Comparison of ENCODE assay signal across 26 mouse cellular contexts in genomic region chr7:80923165-80923564, GRCm38 (mm10). TPM values are rescaled to one million over a fixed set of nuclear protein-coding genes. Genes with fewer than 3 reads are reported as not detected.
DNase-seq lines count a peak whose midpoint lies in the region; ATAC-seq lines count a peak whose summit lies in the region.
"Had no signal": no experiment of that assay in that cellular context is flagged by ENCODE, and none has a peak within 500 bp of the region (broad histone marks: within the 10 kb centered on the region; RNA-seq: fewer than 3 reads in every experiment).

No protein-coding gene starts in this region.

- peaks cover 3% of the 10 kb centered on the region for H3K4me1 ChIP-seq in heart, embryonic 15.5 days (replicated peaks)
- no peaks in the 10 kb centered on the region for H3K4me1 ChIP-seq in heart, embryonic 11.5 days (ENCODE audit: control insufficient read depth, insufficient read depth, low read length)
- H3K4me1 ChIP-seq: embryonic facial prominence, embryonic 12.5 days; embryonic facial prominence, embryonic 15.5 days; heart, embryonic 10.5 days had no signal

- DNase-seq in heart, postnatal 10 days = peak; percentile 45 to 48
- DNase-seq in heart, postnatal 36 days = no peak
- DNase-seq in skeletal muscle tissue, adult 2 months (ENCODE audit: low read depth, low spot score) = peak; percentile 25
- no peak for DNase-seq in kidney, adult 8-10 months
- DNase-seq: adrenal gland, adult 2 months; adrenal gland, postnatal 14 days; cerebellum, adult 11 months; cerebellum, adult 2 months; cerebellum, adult 9-11 months; cerebellum, postnatal 25 days; forebrain, postnatal 0 days; gastrocnemius, postnatal 36 days; kidney, adult 18-20 months had no signal

- H3K27me3 ChIP-seq in heart, embryonic 15.5 days = no peaks in the 10 kb centered on the region
- no peaks in the 10 kb centered on the region for H3K27me3 ChIP-seq in heart, embryonic 11.5 days (ENCODE audit: control insufficient read depth, insufficient read depth, low read length)
- H3K27me3 ChIP-seq: embryonic facial prominence, embryonic 12.5 days; embryonic facial prominence, embryonic 15.5 days had no signal

- H3K4me2 ChIP-seq in heart, embryonic 15.5 days = no peak overlapping the region
- H3K4me2 ChIP-seq in heart, embryonic 11.5 days = no peak overlapping the region
- H3K4me2 ChIP-seq: embryonic facial prominence, embryonic 12.5 days; embryonic facial prominence, embryonic 15.5 days; hindbrain, embryonic 14.5 days had no signal

- intact Hi-C loops in heart, postnatal 10 days (cut with DNase I) = no loop called here
- intact Hi-C loops in heart, postnatal 36 days (cut with DNase I) = no loop called here

- WGBS in heart, embryonic 15.5 days = 48% methylated on average over 2 of the region's 2 CpGs
- WGBS in heart, embryonic 11.5 days (ENCODE audit: insufficient replicate concordance) = 67% methylated on average over 2 of the region's 2 CpGs

- no peaks in the 10 kb centered on the region for H3K9me3 ChIP-seq in heart, embryonic 15.5 days (replicated peaks)
- H3K9me3 ChIP-seq in heart, embryonic 11.5 days (replicated peaks; ENCODE audit: control insufficient read depth, low read length) = no peaks in the 10 kb centered on the region
- H3K9me3 ChIP-seq: embryonic facial prominence, embryonic 12.5 days; embryonic facial prominence, embryonic 15.5 days; heart, embryonic 10.5 days had no signal

- H3K9ac ChIP-seq in heart, embryonic 15.5 days = no peak overlapping the region
- H3K9ac ChIP-seq in heart, embryonic 11.5 days (ENCODE audit: low read depth, low read length) = no peak overlapping the region
- H3K9ac ChIP-seq: embryonic facial prominence, embryonic 12.5 days; embryonic facial prominence, embryonic 15.5 days; forebrain, postnatal 0 days; hindbrain, embryonic 14.5 days had no signal

- peak; percentile 81 for ATAC-seq in heart, embryonic 15.5 days (replicated peaks; ENCODE audit: insufficient number of reproducible peaks, insufficient read depth, low FRiP score, low read depth)
- no peak for ATAC-seq in heart, embryonic 11.5 days (replicated peaks; ENCODE audit: insufficient number of reproducible peaks, low FRiP score, low TSS enrichment)
- ATAC-seq: CD4-positive, CD25-positive, alpha-beta regulatory T cell, adult 4 months; forebrain, embryonic 14.5 days; forebrain, postnatal 0 days; hindbrain, postnatal 0 days; inflammation-experienced regulatory T-cells, adult 6 months; intestine, embryonic 16.5 days had no signal

- no peak overlapping the region for H3K27ac ChIP-seq in heart, embryonic 15.5 days
- no peak overlapping the region for H3K27ac ChIP-seq in heart, embryonic 11.5 days (ENCODE audit: low read depth, low read length)
- H3K27ac ChIP-seq: embryonic facial prominence, embryonic 12.5 days; embryonic facial prominence, embryonic 15.5 days; heart, embryonic 10.5 days; hindbrain, embryonic 14.5 days; hindbrain, postnatal 0 days had no signal

- H3K36me3 ChIP-seq in heart, embryonic 15.5 days = peaks cover 40% of the 10 kb centered on the region
- H3K36me3 ChIP-seq in heart, embryonic 11.5 days (ENCODE audit: control insufficient read depth, insufficient read depth, low read length) = peaks cover 11% of the 10 kb centered on the region

- H3K4me3 ChIP-seq in heart, embryonic 15.5 days = no peak overlapping the region
- H3K4me3 ChIP-seq in heart, embryonic 11.5 days (ENCODE audit: low read depth, low read length) = no peak overlapping the region
- H3K4me3 ChIP-seq: embryonic facial prominence, embryonic 12.5 days; embryonic facial prominence, embryonic 15.5 days; heart, embryonic 10.5 days had no signal

RNA-seq across cellular contexts. Expression of gene Nmb, which starts 18.3 kb away (rescaled TPM):
- polyA plus RNA-seq in heart, embryonic 15.5 days (2015; fragmentation: Nextera tagmentation; extraction: Ambion mirVana) = 4.6 and 4.8 TPM in 2 replicates
- 4.7 and 4.9 TPM in 2 replicates for polyA plus RNA-seq in heart, embryonic 11.5 days (2014; fragmentation: Nextera tagmentation; extraction: Ambion mirVana)
- total RNA-seq in heart, postnatal 10 days (2021) = 1 to 10 TPM; 2.1 to 6.4 TPM
- 1 to 10 TPM; 5.9 to 8.8 TPM for total RNA-seq in heart, postnatal 36 days (2021)
- total RNA-seq: common myeloid progenitor, adult 5-6 weeks; granulocyte monocyte progenitor cell, adult 5-6 weeks had no signal

RNA-seq across cellular contexts. Expression of gene Wdr73, which starts 22.1 kb away (rescaled TPM):
- 16.3 and 20.9 TPM in 2 replicates for polyA plus RNA-seq in heart, embryonic 15.5 days (2015; fragmentation: Nextera tagmentation; extraction: Ambion mirVana)
- polyA plus RNA-seq in heart, embryonic 11.5 days (2014; fragmentation: Nextera tagmentation; extraction: Ambion mirVana) = 21.6 and 24.2 TPM in 2 replicates
- total RNA-seq in heart, postnatal 10 days (2021) = 10 to 100 TPM in 1 of 2 experiments, 1 to 10 TPM in 1; 7.9 to 10.6 TPM
- total RNA-seq in heart, postnatal 36 days (2021) = 1 to 10 TPM; 5.1 to 5.6 TPM

RNA-seq across cellular contexts. Expression of gene Sec11a, which starts 24.4 kb away (rescaled TPM):
- 129 and 148 TPM in 2 replicates for polyA plus RNA-seq in heart, embryonic 15.5 days (2015; fragmentation: Nextera tagmentation; extraction: Ambion mirVana)
- 135 and 186 TPM in 2 replicates for polyA plus RNA-seq in heart, embryonic 11.5 days (2014; fragmentation: Nextera tagmentation; extraction: Ambion mirVana)
- 10 to 100 TPM; 70.2 to 75.0 TPM for total RNA-seq in heart, postnatal 10 days (2021)
- total RNA-seq in heart, postnatal 36 days (2021) = 10 to 100 TPM; 51.2 to 52.2 TPM

Comparison
In these comparisons a context has a peak if more than half of its experiments do, and no peak if none do; other contexts are left out.
1. DNase-seq: peak in heart, postnatal 10 days (2 of 2) and skeletal muscle tissue, adult 2 months (single experiment); none in heart, postnatal 36 days (0 of 2) and kidney, adult 8-10 months (0 of 2).